Mouse (Mus musculus) c-Kit-positive CD71-positive TER-119-positive erythroid progenitor cells, embryonic 14.5 days (primary cell): Measurements from ENCODE around the gene Ndufs3.
A peak's percentile ranks its signal among the peaks of the same experiment; 100 is the strongest.

Experiments used
- DNase-seq: peaks from one replicate; pipeline ENCODE4 v3.0.0-alpha.2; 2013; ENCODE audit warnings: low spot score

Ndufs3 gene

DNA sequence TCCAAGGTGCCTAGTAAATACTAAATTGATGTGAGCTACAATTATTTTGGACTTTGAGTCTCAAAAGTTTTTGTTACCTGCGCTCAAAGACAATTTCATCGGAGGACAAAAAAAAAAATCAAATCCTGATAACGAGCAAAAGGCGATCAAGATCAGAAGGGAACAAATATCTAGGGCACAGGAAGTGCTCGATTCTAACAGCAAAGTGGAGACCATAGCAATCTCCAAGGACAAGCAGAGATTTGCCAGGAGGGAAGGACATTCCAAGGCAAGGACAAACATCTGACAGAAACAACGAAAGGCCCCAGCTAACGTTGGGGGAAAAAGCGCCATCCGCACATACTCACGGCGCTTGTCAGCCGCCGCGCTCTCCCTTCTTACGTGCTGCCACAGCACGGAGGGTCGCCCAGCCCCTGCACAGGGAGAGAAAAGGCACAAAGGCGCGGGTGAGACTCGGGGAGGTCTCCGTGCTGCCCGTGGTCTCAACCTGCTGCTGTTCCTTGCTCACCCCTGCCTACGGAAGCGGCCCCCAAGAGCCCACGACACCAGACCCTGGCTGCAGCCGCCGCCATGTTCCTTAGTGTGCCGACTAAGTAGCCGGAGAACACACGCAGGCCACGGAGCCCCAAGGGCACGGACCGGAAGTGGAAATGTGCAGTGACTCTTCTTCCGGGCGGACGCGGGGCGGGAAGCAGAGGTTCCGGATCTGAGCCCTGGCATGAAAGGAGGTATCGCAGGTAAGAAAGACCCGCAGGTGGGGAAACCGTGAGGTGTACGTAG lies at the start of gene Ndufs3, which contains the start of gene Kbtbd4:
Gene Ndufs3 (minus strand): TSS at position 752 of the 780 bp plus-strand sequence.
Gene Kbtbd4 (plus strand): TSS at position 665 of the 780 bp plus-strand sequence.
- DNase-seq: peak; percentile 91

DNA sequence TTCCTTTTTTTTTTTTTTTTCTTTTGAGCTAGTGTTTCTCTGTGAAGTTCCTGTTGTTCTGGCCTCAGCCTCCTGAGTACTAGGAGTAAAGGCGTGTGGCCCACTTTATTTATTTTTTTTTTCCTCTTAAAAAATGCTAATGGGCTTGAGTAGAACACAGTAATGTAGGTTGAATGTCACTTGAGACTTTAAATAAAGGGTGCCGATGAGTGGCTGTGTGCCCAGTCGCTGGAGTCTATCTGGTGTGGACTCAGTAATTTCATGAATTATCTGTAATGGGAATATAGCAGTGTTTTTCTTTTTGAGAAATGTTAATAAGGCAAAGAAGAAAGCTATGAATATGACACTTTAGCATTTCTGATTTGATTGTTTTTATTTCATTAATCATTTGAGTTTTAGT lies 48.8 kb upstream of the Ndufs3 start:
- no peak for DNase-seq

- DNase-seq: no peak
These were observed 46.1 kb upstream of the Ndufs3 start for GRCm38 (mm10) chr2:90950582-90951194.

GRCm38 (mm10) chr2:90950149-90950548 lies 45.5 kb upstream of the Ndufs3 start:
- no peak for DNase-seq

DNA sequence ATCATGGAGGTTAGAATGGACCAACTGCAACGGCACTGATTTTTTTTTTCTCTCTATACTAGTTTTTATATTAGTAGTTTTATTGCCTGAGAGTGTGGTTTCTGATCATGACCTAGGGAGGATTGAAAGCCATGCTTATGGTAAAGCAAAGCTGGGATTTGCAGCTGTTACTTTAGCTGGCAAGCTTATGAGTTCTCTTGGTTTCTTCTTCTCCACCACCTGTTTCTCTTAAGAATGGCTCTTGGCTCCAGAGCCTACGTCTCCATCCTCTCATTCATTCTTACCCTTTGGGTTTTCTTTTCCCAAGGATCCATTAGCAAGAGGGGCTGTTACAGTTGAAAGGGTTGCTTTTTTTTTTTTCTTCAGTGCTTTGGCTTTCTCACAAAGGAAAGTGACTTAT lies 37.1 kb upstream of the Ndufs3 start:
- no peak for DNase-seq

DNA sequence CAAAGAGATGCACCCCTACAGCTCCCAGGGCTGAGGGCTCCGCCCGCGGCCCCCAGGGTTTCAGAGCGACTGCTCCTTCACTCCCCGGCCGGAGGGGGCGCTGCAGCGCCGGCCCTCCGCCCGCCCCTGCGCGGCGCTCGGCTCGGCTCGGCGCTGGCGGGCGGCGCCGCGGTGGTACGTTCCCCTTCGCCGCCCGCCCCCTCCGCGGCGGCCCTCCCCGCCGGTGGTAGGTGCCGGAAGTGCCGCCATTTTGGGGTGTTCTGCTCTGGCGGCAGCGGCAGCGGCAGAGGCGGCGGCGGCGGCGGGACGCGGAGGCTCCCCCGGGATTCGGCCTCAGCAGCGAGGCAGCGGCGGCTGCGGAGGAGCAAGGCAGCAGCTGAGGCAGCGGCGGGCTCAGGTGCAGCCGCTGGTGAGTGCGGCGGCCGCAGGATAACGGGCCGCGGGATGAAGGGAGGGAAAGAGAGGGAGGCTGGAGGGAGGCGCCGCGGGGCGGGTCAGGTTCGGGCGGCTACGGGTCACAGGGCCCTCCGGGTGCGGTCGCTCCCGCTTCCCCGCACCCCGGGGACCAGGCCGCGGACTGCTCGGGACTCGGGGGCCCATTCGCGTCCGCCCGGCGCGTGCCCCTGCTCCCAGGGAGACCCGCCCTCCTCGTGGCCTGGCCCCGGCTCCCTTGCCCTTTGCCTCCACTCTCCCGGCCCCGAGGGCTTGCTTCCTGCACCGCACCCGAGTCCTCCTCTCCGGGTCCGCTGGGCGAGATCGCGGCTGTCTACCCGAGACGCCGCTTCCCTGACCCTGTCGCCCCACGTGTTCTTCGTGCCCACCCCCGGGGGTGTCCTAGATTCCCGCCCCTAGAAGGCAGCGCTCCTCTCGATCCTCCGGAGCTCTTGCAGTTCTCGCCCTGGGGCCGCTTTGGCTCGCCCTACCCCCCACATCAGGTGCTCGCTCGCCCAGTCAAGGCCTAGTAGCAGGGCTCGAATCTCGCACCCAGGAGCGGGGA lies 35.9 kb upstream of the Ndufs3 start, which contains the start of gene Celf1:
Gene Celf1 (plus strand): TSS at position 150 of the 997 bp plus-strand sequence.
- peak; percentile 76 for DNase-seq

GRCm38 (mm10) chr2:90939750-90940149 lies 35.1 kb upstream of the Ndufs3 start:
- no peak for DNase-seq

DNA sequence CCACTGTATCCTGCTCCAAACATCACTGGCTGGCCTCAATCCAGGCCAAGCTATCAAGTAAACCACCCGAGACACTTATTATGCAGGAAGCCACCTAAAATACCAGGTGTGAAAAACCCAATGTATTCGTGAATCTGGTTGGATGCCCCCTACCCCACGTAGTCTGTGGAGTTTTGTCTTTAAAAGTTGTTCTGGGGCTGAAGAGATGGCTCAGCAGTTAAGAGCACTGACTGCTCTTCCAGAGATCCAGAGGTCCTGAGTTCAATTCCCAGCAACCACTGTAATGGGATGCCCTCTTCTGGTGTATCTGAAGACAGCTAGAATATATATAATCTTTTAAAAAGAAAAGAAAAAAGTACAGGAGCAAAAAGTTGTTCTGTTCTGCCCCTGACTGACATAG lies 33.7 kb upstream of the Ndufs3 start:
- DNase-seq: no peak

- DNase-seq: no peak
These were observed 27.6 kb upstream of the Ndufs3 start for GRCm38 (mm10) chr2:90932273-90932672.

DNA sequence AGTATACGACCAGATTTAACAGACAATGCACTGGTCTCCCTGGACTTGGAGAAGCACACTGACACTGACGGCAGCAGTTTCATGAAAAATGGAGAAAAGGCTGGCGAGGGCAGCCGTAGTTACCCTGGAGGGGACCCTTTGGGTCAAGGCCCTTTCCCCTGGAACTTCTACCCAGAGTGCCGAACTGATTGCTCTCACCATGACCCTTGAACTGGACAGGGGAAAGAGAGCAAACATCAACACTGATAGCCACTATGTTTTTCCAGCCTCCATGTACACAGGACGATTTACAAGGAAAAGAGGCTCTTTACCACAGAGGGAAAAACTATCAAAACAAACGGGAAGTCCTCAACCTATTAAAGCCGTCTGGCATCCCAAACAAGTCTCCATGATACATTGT lies 27.2 kb upstream of the Ndufs3 start:
- no peak for DNase-seq

DNA sequence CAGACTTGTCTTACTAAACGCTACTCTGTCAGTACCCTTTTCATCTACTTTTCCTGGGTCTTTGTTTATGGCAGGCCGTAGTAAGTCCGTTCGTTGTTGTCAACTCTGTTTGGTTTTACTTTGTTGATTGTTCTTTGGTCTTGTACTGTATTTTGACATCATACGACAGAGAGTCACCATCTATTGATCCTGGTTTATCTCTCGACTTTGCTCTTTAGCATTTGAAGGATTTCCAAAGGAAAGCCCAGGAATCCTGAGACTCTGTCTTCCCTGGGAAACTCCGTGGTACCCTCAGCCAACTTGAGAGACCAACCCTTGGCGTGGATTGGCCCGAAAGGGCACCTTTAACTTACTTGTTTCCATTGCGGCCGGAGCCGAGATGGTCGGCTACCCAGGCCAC lies 23.9 kb upstream of the Ndufs3 start:
- no peak for DNase-seq

DNA sequence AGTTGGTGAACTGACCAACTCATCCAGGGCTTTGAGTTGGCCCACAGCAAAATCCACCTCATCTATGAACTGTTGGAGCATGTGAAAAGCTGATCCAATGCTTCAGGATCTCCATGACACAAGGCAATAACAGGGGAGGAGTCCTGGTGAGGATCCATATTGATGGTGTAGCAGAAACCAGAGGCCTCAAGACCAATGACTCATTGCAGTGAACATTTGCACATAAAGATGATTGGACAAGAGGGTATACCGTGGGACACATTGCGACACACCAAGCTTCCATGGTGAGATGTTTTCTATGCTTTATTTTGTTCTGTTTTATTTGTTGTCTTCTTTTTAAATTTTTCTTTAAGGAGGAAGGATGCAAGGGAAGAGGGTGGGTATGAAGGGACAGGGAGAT lies 18.0 kb upstream of the Ndufs3 start:
- DNase-seq: no peak

- DNase-seq: no peak
These were observed 16.6 kb upstream of the Ndufs3 start for GRCm38 (mm10) chr2:90921178-90921577.

DNA sequence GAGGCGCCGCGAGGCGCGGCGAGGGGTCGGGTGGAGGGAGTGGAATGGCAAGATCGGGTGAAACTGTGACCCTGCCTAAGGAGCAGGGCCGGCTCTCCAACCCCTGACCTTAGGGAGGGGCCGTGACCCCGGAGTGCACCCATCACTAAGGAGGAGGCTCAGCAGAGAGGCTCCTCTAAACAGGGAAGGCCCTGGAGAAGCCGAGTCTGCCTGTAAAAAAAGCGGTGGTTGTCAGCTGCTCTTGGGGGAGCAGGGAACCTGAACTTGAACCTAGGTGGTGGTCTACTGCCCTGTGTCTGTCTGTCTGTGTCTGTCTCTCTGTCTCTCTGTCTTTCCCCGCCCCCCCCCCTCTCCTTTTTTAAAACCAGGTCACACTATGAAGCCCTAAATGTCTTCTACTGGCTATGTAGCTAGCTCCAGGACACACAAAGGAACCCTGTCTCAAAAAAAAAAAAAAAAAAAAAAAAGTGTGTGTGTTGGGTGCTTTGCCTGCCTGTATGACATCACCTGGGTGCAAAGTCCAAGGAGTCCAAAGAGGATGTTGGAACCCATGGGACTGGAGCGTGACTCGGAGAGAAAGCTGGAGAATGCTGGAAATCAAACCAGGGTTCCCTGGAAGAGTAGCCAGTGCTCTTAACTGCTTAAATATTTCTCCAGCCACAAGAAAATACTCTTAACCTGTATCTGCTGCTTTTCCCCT lies 13.5 kb upstream of the Ndufs3 start:
- no peak for DNase-seq

DNA sequence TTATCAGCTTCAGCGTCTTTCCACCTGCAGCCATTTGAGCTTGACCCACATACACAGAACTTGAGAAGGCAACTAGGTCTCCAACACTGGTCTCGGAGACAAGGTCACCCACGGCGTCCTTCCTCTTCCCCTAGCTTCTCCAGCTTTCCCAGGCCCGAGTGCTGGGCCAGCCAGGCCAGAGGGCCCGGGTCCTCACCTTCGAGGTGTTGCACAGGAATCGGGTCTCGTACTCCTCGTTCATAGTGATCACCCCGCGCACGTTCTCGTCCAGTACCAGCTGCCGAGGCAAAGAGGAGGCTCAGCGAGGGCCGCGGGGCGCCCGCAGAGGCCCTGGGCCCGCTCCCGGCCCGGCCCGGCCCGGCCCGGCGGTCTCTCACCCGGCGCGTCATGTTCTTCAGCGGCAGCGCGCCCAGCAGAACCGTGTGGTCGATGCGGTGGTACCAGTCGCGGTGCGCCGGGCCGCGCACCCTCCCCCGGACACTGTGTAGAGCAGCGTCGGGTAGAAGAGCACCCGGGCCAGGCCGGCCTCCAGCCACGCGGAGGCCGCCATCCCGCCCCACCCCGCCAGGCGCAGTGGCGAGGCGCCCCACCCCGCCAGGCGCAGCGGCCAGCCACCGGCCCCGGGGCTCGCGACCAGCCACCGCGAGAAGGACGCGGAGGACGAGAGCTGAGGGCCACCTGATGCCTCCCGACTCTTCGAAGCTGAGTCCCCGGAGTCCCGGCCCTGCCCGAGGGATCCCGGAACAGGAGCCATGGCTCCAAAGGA lies 12.8 kb upstream of the Ndufs3 start:
- peak; percentile 53 for DNase-seq

GRCm38 (mm10) chr2:90916560-90917232 lies 12.1 kb upstream of the Ndufs3 start:
- no peak for DNase-seq

DNA sequence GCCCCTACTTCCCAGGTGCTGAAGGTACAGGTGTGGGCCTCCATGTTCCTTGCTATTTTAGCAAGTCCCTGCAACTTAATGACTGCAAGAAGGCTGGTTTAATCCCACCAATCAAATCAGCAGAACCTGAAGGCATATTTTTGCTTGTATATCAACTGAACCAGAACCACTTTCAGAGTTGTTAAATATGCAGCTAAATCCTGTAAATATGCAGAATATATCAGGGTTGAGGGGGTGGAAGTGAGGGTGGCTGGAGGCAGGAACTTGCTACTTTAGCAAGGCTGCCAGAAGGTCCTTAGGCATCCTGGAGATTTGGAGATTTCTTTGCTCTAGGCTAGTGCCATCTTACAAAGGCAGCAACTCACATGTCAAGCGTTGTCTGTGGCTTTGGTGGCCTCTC lies 10.9 kb upstream of the Ndufs3 start:
- no peak for DNase-seq

GRCm38 (mm10) chr2:90913671-90914070 lies 9.0 kb upstream of the Ndufs3 start:
- DNase-seq: no peak

GRCm38 (mm10) chr2:90911668-90912067 lies 7.0 kb upstream of the Ndufs3 start:
- no peak for DNase-seq

GRCm38 (mm10) chr2:90910861-90911260 lies 6.2 kb upstream of the Ndufs3 start:
- no peak for DNase-seq
